Mouse (Mus musculus) lung, postnatal 0 days (tissue): ENCODE data around the gene Nup210. TPM values are rescaled to one million over a fixed set of nuclear protein-coding genes. Genes with fewer than 3 reads are reported as not detected.

Source experiments
- ATAC-seq: fragments of 200-750 bp; cut with Nextera tagmentation; 2 replicates; pipeline ENCODE4 v1.8.0; 2017; ENCODE audit warnings: moderate library complexity
- DNase-seq: peaks from one replicate; pipeline ENCODE4 v3.0.0-alpha.2; 2016; ENCODE audit warnings: low spot score
- H3K27ac ChIP-seq: fragments of 300-500 bp; sonication (generic); 2 replicates; pipeline ENCODE4 v1.5.1; 2014; ENCODE audit warnings: antibody characterized with exemption, mild to moderate bottlenecking, low read length, mixed read lengths
- H3K27me3 ChIP-seq: fragments of 300-500 bp; sonication (generic); replicated peaks from 2 replicates; pipeline ENCODE4 v1.6.1; 2014; ENCODE audit warnings: low read length, mixed read lengths; ENCODE audit not compliant: insufficient read depth
- H3K36me3 ChIP-seq: fragments of 300-500 bp; sonication (generic); 2 replicates; pipeline ENCODE4 v1.6.1; 2014; ENCODE audit warnings: low read length, mixed read lengths; ENCODE audit not compliant: insufficient read depth
- H3K4me1 ChIP-seq: fragments of 300-500 bp; sonication (generic); 2 replicates; pipeline ENCODE4 v1.6.1; 2014; ENCODE audit warnings: antibody characterized with exemption, low read depth, low read length, mixed read lengths; ENCODE audit not compliant: insufficient read depth
- H3K4me2 ChIP-seq: fragments of 300-500 bp; sonication (generic); replicated peaks from 2 replicates; pipeline ENCODE4 v1.6.1; 2014; ENCODE audit warnings: low read depth, mild to moderate bottlenecking, low read length, moderate library complexity, mixed read lengths
- H3K4me3 ChIP-seq: fragments of 300-500 bp; sonication (generic); 2 replicates; pipeline ENCODE4 v1.5.1; 2014; ENCODE audit warnings: low read depth, low read length
- H3K9ac ChIP-seq: fragments of 300-500 bp; sonication (generic); replicated peaks from 2 replicates; pipeline ENCODE4 v1.6.1; 2014; ENCODE audit warnings: low read depth, mild to moderate bottlenecking
- H3K9me3 ChIP-seq: fragments of 300-500 bp; sonication (generic); 2 replicates; pipeline ENCODE4 v1.6.1; 2016; ENCODE audit warnings: low read length, mixed read lengths
- CTCF ChIP-seq: IDR thresholded peaks from 2 replicates; pipeline ENCODE4 v1.5.1; 2016; ENCODE audit warnings: antibody characterized with exemption, mild to moderate bottlenecking
- EP300 ChIP-seq: IDR thresholded peaks from 2 replicates; pipeline ENCODE4 v1.6.1; 2016; ENCODE audit warnings: antibody characterized with exemption, mild to moderate bottlenecking, control low read depth
- WGBS: fragments of 180-500 bp; shearing (Covaris S2); extraction: QIAGEN DNeasy Blood & Tissue Kit; methylation state at CpG from one replicate; pipeline ENCODE4 v1.1.7; 2014; 5-methylcytosine and 5-hydroxymethylcytosine counted together
- polyA plus RNA-seq: library from polyadenylated mRNA; unstranded; fragments of >200 nt; fragmentation: Nextera tagmentation; extraction: Ambion mirVana; gene quantifications from 2 replicates; pipeline ENCODE4 v1.2.1, GENCODE M21; 2015

The Nup210 gene
- polyA plus RNA-seq, 1 experiment from 2014 or later = 5.8 TPM

DNA sequence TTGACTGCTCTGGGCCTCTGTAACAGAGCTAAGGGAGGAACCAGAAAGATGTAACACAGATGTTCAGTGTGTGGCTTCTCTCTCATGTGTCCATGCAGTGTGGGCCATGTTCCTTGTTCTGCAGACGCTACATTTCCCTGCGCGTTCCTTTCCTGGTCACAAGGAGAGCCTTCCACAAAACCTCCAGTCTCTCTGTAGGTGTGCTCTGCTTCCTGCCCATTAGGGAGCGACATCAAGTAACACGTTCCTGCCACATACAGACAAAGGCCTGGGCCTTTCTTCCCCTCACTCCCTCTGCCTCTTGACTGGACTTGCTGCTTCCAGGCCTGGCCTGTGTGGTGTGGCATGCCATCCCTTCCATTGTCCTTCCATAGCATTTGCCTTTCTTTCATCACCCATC is 88.4 kb downstream of the Nup210 start:
- H3K4me3 ChIP-seq = no peak overlapping the region
- no peak overlapping the region for H3K27ac ChIP-seq
- DNase-seq (no peak), ATAC-seq (no peak)
- no peak for TF ChIP-seq EP300
- H3K36me3 ChIP-seq = no peaks in the 10 kb centered on the region
- no peak overlapping the region for H3K9ac ChIP-seq
- H3K4me1 ChIP-seq = no peaks in the 10 kb centered on the region
- H3K4me2 ChIP-seq = no peak overlapping the region
- H3K27me3 ChIP-seq = no peaks in the 10 kb centered on the region
- H3K9me3 ChIP-seq = no peaks in the 10 kb centered on the region
- WGBS = 94% methylated on average over 5 of the region's 5 CpGs

DNA sequence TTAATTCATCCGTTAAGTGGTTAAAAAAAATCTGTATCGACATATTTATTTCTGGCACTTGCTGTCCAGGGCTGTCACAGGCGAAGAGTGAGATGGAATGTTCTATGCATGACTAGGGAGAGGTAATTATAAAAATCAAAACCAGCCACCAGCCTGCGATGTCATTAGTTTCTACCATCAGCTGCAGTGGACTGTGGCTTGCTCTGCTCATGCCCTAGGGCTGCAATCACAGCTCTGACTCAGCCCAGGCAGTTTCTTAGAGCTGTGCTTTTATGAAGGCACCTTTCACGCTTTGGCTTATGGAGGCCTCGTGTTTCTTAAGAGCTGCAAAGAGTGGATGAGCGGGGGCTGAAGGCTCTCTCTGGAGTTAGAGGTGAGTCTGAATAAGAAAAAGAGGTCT is 95.8 kb downstream of the Nup210 start:
- no peaks in the 10 kb centered on the region for H3K36me3 ChIP-seq
- H3K9me3 ChIP-seq = no peaks in the 10 kb centered on the region
- DNase-seq = no peak
- no peak overlapping the region for H3K27ac ChIP-seq
- ATAC-seq = no peak
- no peaks in the 10 kb centered on the region for H3K4me1 ChIP-seq
- no peaks in the 10 kb centered on the region for H3K27me3 ChIP-seq
- WGBS = 78% methylated on average over 7 of the region's 7 CpGs
- no peak overlapping the region for H3K4me3 ChIP-seq
- no peak overlapping the region for H3K9ac ChIP-seq
- no peak overlapping the region for H3K4me2 ChIP-seq
- TF ChIP-seq EP300 (no peak), CTCF (no peak)

DNA sequence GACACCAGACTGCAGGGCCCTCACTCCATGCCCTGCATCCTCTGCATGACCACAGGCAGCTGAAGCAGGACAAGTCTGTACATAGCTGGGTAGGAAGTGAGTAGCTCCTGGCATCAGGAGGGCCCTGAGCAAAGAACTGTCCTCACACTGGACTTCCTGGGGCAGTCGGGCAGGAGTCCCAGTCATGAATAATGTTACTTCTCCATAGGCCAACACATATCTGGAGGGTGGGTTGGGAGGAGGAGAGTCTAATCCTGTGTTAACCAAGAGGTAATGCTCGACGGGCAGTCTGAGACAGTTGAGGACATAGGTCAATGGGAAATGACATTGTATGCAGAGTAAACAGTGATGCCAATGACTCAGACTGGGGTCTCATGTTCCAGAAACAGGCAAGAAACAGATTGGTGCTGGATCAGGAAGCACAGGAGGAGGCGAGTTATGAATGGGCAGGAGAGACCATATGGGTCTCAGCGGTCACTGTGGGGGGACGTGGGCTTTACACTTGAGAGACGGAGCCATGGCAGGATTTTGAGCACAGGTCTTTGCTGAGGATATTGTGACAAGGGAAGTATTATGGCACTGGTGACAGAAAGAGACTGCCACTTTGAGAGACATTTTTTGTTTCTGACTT is 99.9 kb downstream of the Nup210 start:
- no peaks in the 10 kb centered on the region for H3K9me3 ChIP-seq
- 58% methylated on average over 7 of the region's 7 CpGs for WGBS
- ATAC-seq = peak; percentile 32; the same call in 1 of the 2 replicates
- H3K27me3 ChIP-seq = no peaks in the 10 kb centered on the region
- no peak overlapping the region for H3K4me2 ChIP-seq
- no peaks in the 10 kb centered on the region for H3K36me3 ChIP-seq
- no peaks in the 10 kb centered on the region for H3K4me1 ChIP-seq
- H3K27ac ChIP-seq = no peak overlapping the region
- no peak overlapping the region for H3K9ac ChIP-seq
- no peak overlapping the region for H3K4me3 ChIP-seq
- peak; percentile 9 for DNase-seq
- no peak for TF ChIP-seq CTCF
- TF ChIP-seq EP300 = no peak

DNA sequence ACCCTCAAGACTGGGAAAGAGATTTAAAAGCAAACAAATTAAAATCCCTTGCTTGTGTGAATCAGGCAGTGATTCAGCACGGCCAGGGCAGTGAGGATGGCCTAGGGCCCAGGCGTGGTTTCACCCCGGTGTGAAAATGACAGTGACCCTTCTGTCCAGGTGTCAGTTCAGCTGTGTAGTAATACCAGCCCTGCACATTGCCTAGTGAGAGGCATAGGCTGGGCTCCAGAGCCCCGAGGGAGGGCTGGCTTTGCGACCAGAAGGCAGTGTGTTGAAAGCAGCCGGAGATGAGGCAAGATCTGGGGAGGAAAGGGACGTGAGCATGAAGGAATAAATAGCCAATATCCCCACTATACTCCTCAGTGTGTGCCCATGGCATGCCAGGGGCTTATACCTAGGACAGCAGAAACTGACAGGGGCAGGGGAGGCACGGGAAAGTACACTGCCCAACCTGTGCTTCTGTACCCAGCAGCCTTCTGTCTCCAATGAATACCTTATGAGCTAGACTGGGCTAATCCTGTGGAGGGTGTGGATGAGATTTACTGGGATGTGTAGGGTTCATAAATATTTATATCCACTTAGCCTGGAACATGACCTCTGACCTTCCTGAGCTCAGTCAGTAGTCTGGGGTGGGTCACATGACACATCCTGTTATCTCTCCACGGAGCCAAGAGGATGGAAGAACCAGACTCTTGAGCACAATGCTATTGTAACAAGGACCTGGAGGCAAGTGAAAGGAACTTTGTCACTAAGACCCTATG is 102.3 kb downstream of the Nup210 start:
- no peak overlapping the region for H3K9ac ChIP-seq
- TF ChIP-seq CTCF = no peak
- TF ChIP-seq EP300 = peak; percentile 80
- H3K4me2 ChIP-seq = no peak overlapping the region
- H3K27me3 ChIP-seq = no peaks in the 10 kb centered on the region
- H3K9me3 ChIP-seq = no peaks in the 10 kb centered on the region
- H3K36me3 ChIP-seq = no peaks in the 10 kb centered on the region
- H3K27ac ChIP-seq = no peak overlapping the region
- WGBS = 46% methylated on average over 9 of the region's 9 CpGs
- H3K4me3 ChIP-seq = no peak overlapping the region
- DNase-seq = peak; percentile 52
- no peaks in the 10 kb centered on the region for H3K4me1 ChIP-seq
- peak; percentile 82 for ATAC-seq

DNA sequence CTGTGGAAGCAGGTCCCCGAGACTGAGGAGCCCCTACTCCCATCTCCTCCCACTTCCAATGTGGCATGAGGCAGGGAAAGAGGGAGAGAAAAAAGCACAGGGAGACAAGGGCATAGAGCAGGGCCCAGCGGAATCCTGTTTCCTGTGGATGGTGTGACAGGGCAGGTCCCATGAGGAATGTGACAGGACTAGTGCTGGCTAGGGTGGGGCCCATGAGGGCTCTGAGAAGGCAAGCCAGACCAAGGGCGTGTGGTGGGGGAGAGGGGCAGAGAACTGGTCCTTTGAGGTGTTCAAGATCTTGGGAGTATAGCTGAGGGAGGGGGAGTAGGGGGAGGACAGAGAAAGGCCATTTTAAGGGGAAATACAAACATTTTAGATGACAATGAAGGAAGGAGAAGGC is 104.2 kb downstream of the Nup210 start:
- no peaks in the 10 kb centered on the region for H3K36me3 ChIP-seq
- H3K4me2 ChIP-seq = no peak overlapping the region
- ATAC-seq (peak; percentile 43), DNase-seq (peak; percentile 24)
- WGBS = 53% methylated on average over 3 of the region's 3 CpGs
- TF ChIP-seq EP300 (no peak), CTCF (no peak)
- H3K27ac ChIP-seq = no peak overlapping the region
- H3K27me3 ChIP-seq = no peaks in the 10 kb centered on the region
- H3K9me3 ChIP-seq = no peaks in the 10 kb centered on the region
- no peak overlapping the region for H3K9ac ChIP-seq
- no peak overlapping the region for H3K4me3 ChIP-seq
- no peaks in the 10 kb centered on the region for H3K4me1 ChIP-seq

DNA sequence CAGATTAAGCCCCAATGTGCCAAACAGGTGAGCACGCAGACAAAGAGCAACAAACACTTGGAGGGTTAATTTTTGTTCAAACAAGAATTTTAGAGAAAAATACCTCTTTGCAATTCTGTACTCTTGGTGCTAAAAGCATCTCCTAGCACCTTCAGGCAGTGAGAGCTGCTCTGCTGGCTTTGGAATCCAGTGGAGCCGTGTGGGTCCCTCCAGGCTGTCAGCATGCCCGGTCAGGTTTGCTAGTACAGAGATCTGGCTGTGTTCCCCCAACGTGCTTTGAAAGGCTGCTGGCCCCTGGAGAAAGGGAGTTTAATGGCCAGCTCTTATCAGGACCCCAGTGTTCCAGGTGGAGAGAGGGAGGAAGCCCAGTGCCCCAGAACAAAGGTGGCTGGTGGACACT is 105.1 kb downstream of the Nup210 start:
- DNase-seq (no peak), ATAC-seq (no peak)
- Histone ChIP-seq H3K9ac (no peak overlapping the region), H3K4me1 (no peaks in the 10 kb centered on the region), H3K9me3 (no peaks in the 10 kb centered on the region), H3K27ac (no peak overlapping the region), H3K4me3 (no peak overlapping the region), H3K36me3 (no peaks in the 10 kb centered on the region), H3K27me3 (no peaks in the 10 kb centered on the region), H3K4me2 (no peak overlapping the region)
- TF ChIP-seq EP300 (no peak), CTCF (no peak)
- WGBS = 50% methylated on average over 4 of the region's 4 CpGs
